Mouse (Mus musculus) CH12.LX (cell line): ENCODE results near the gene Afg3l1. TPM values are rescaled to one million over a fixed set of nuclear protein-coding genes. Genes with fewer than 3 reads are reported as not detected.

Experiments used
- DNase-seq: peaks from one replicate; pipeline ENCODE4 v3.0.0-alpha.2; 2013; ENCODE audit errors: extremely low read depth
- H3K27ac ChIP-seq: 2 replicates; pipeline ENCODE4 v1.5.1; 2012; ENCODE audit warnings: low read depth, mild to moderate bottlenecking, control low read depth, moderate library complexity; ENCODE audit not compliant: insufficient read depth
- H3K27me3 ChIP-seq: replicated peaks from 2 replicates; pipeline ENCODE3; 2012; ENCODE audit warnings: inconsistent platforms
- H3K36me3 ChIP-seq, 2 experiments: replicated peaks in 1 of 2; 2 replicates each; pipeline versions ENCODE3 to v1.6.1; 2012; ENCODE audit warnings: inconsistent platforms in 1 of 2, low read length in 1 of 2, mild to moderate bottlenecking in 1 of 2, mixed read lengths in 1 of 2, moderate library complexity in 1 of 2; ENCODE audit not compliant: control insufficient read depth in 1 of 2, insufficient read depth in 1 of 2
- H3K4me1 ChIP-seq, 2 experiments: 2 replicates each; pipeline ENCODE4 v1.6.1; 2012; ENCODE audit warnings: inconsistent platforms in 1 of 2, moderate library complexity in 1 of 2; ENCODE audit not compliant: insufficient read depth in 2 of 2, control insufficient read depth in 1 of 2
- H3K4me2 ChIP-seq: 2 replicates; pipeline ENCODE4 v1.6.1; 2012; ENCODE audit warnings: low read depth, mild to moderate bottlenecking, control low read depth; ENCODE audit not compliant: poor library complexity, insufficient read depth, severe bottlenecking
- H3K4me3 ChIP-seq, 3 experiments: fragments of 150-350 bp in 1 of 3; sonication (generic) in 1 of 3; replicated peaks in 1 of 3; 2 replicates each; pipeline versions ENCODE3 to v1.5.1; 2011 to 2012; ENCODE audit warnings: low read depth in 2 of 3, low read length in 2 of 3, mild to moderate bottlenecking in 2 of 3, moderate library complexity in 2 of 3, control low read depth in 1 of 3, improper control_type of control experiment in 1 of 3, inconsistent platforms in 1 of 3, mixed read lengths in 1 of 3; ENCODE audit not compliant: poor library complexity in 1 of 3
- H3K79me2 ChIP-seq: replicated peaks from 2 replicates; pipeline ENCODE4 v1.6.1; 2012; ENCODE audit warnings: mild to moderate bottlenecking, moderate library complexity; ENCODE audit not compliant: control insufficient read depth, poor library complexity, insufficient read depth, severe bottlenecking; ENCODE audit errors: extremely low read depth
- H3K9ac ChIP-seq: 2 replicates; pipeline ENCODE4 v1.6.1; 2012; ENCODE audit warnings: low read depth, mild to moderate bottlenecking, control low read depth, moderate library complexity; ENCODE audit not compliant: insufficient read depth
- H3K9me3 ChIP-seq: replicated peaks from 2 replicates; pipeline ENCODE3; 2012; ENCODE audit warnings: low read length, inconsistent platforms, mixed read lengths
- BHLHE40 ChIP-seq: IDR thresholded peaks from 2 replicates; pipeline ENCODE4 v1.6.1; 2011; ENCODE audit warnings: mild to moderate bottlenecking, low read depth, low read length, improper control_type of control experiment
- CHD1 ChIP-seq: IDR thresholded peaks from 2 replicates; pipeline ENCODE4 v1.6.1; 2012; ENCODE audit warnings: low read depth, low read length, improper control_type of control experiment, inconsistent platforms
- CHD2 ChIP-seq: IDR thresholded peaks from 2 replicates; pipeline ENCODE4 v1.6.1; 2011; ENCODE audit warnings: low read length, improper control_type of control experiment
- CTCF ChIP-seq, 2 experiments: IDR thresholded peaks in 1 of 2; conservative IDR thresholded peaks in 1 of 2; 2 replicates each; pipeline ENCODE4 v1.5.1; 2011 to 2012; ENCODE audit warnings: low read depth in 2 of 2, low read length in 2 of 2, improper control_type of control experiment in 1 of 2, inconsistent platforms in 1 of 2, mild to moderate bottlenecking in 1 of 2, moderate library complexity in 1 of 2
- E2F4 ChIP-seq: IDR thresholded peaks from 2 replicates; pipeline ENCODE4 v1.6.1; 2011; ENCODE audit warnings: low read depth, low read length, improper control_type of control experiment; ENCODE audit not compliant: insufficient replicate concordance
- ELF1 ChIP-seq: IDR thresholded peaks from 2 replicates; pipeline ENCODE4 v1.6.1; 2014; ENCODE audit warnings: low read depth, mild to moderate bottlenecking, inconsistent platforms, low read length, improper control_type of control experiment
- EP300 ChIP-seq: IDR thresholded peaks from 2 replicates; pipeline ENCODE4 v1.6.1; 2011; ENCODE audit warnings: low read length, improper control_type of control experiment
- ETS1 ChIP-seq: conservative IDR thresholded peaks from 2 replicates; pipeline ENCODE4 v1.6.1; 2012; ENCODE audit warnings: low read depth, mild to moderate bottlenecking, inconsistent platforms, low read length, improper control_type of control experiment, moderate library complexity
- GABPA ChIP-seq: IDR thresholded peaks from 2 replicates; pipeline ENCODE4 v1.6.1; 2012; ENCODE audit warnings: low read depth, low read length, improper control_type of control experiment, inconsistent platforms; ENCODE audit not compliant: insufficient replicate concordance
- HCFC1 ChIP-seq: IDR thresholded peaks from 2 replicates; pipeline ENCODE4 v1.6.1; 2012; ENCODE audit warnings: low read depth, mild to moderate bottlenecking, inconsistent platforms, low read length, improper control_type of control experiment
- IRF4 ChIP-seq: IDR thresholded peaks from 2 replicates; pipeline ENCODE4 v1.6.1; 2014; ENCODE audit warnings: low read depth, mild to moderate bottlenecking, inconsistent platforms, low read length, improper control_type of control experiment
- JUN ChIP-seq: IDR thresholded peaks from 2 replicates; pipeline ENCODE4 v1.6.1; 2011; ENCODE audit warnings: low read depth, mild to moderate bottlenecking, low read length, improper control_type of control experiment, moderate library complexity; ENCODE audit not compliant: insufficient read depth
- JUND ChIP-seq: conservative IDR thresholded peaks from 2 replicates; pipeline ENCODE4 v1.6.1; 2011; ENCODE audit warnings: low read depth, low read length, improper control_type of control experiment
- KAT2A ChIP-seq: IDR thresholded peaks from 2 replicates; pipeline ENCODE4 v1.6.1; 2012; ENCODE audit warnings: low read length, improper control_type of control experiment, inconsistent platforms; ENCODE audit not compliant: insufficient replicate concordance
- MAFK ChIP-seq: IDR thresholded peaks from 2 replicates; pipeline ENCODE4 v1.6.1; 2011; ENCODE audit warnings: low read length, improper control_type of control experiment; ENCODE audit not compliant: insufficient replicate concordance
- MAX ChIP-seq: IDR thresholded peaks from 2 replicates; pipeline ENCODE4 v1.6.1; 2011; ENCODE audit warnings: low read length, improper control_type of control experiment
- MAZ ChIP-seq: IDR thresholded peaks from 2 replicates; pipeline ENCODE4 v1.6.1; 2012; ENCODE audit warnings: low read depth, mild to moderate bottlenecking, inconsistent platforms, low read length, improper control_type of control experiment, moderate library complexity
- MEF2A ChIP-seq: IDR thresholded peaks from 2 replicates; pipeline ENCODE4 v1.6.1; 2014; ENCODE audit warnings: low read depth, mild to moderate bottlenecking, inconsistent platforms, low read length, improper control_type of control experiment, borderline replicate concordance
- MXI1 ChIP-seq: IDR thresholded peaks from 2 replicates; pipeline ENCODE4 v1.6.1; 2011; ENCODE audit warnings: mild to moderate bottlenecking, low read depth, low read length, improper control_type of control experiment
- MYC ChIP-seq: IDR thresholded peaks from 2 replicates; pipeline ENCODE4 v1.6.1; 2011; ENCODE audit warnings: low read depth, mild to moderate bottlenecking, improper control_type of control experiment, low read length
- NELFE ChIP-seq: IDR thresholded peaks from 2 replicates; pipeline ENCODE4 v1.6.1; 2011; ENCODE audit warnings: low read depth, low read length, improper control_type of control experiment
- NRF1 ChIP-seq: IDR thresholded peaks from 2 replicates; pipeline ENCODE4 v1.6.1; 2014; ENCODE audit warnings: low read depth, mild to moderate bottlenecking, inconsistent platforms, low read length, improper control_type of control experiment, moderate library complexity
- PAX5 ChIP-seq: IDR thresholded peaks from 2 replicates; pipeline ENCODE4 v1.6.1; 2012; ENCODE audit warnings: low read length, inconsistent platforms, mixed read lengths
- POLR2A ChIP-seq: IDR thresholded peaks from 2 replicates; pipeline ENCODE4 v1.6.1; 2011; ENCODE audit warnings: low read depth, mild to moderate bottlenecking, improper control_type of control experiment, low read length
- POLR2AphosphoS2 ChIP-seq: IDR thresholded peaks from 2 replicates; pipeline ENCODE4 v1.6.1; 2011; ENCODE audit warnings: low read depth, low read length, improper control_type of control experiment
- RAD21 ChIP-seq: IDR thresholded peaks from 2 replicates; pipeline ENCODE4 v1.6.1; 2011; ENCODE audit warnings: low read depth, mild to moderate bottlenecking, low read length, improper control_type of control experiment, moderate library complexity
- RCOR1 ChIP-seq: conservative IDR thresholded peaks from 2 replicates; pipeline ENCODE4 v1.6.1; 2012; ENCODE audit warnings: low read depth, mild to moderate bottlenecking, inconsistent platforms, low read length, improper control_type of control experiment
- SIN3A ChIP-seq: IDR thresholded peaks from 2 replicates; pipeline ENCODE4 v1.6.1; 2012; ENCODE audit warnings: low read length, improper control_type of control experiment, inconsistent platforms
- SMC3 ChIP-seq: IDR thresholded peaks from 2 replicates; pipeline ENCODE4 v1.6.1; 2011; ENCODE audit warnings: low read depth, low read length, improper control_type of control experiment
- TBP ChIP-seq: conservative IDR thresholded peaks from 2 replicates; pipeline ENCODE4 v1.6.1; 2011; ENCODE audit warnings: low read depth, low read length, improper control_type of control experiment
- TCF12 ChIP-seq: IDR thresholded peaks from 2 replicates; pipeline ENCODE4 v1.6.1; 2014; ENCODE audit warnings: low read depth, mild to moderate bottlenecking, inconsistent platforms, low read length, improper control_type of control experiment
- UBTF ChIP-seq: IDR thresholded peaks from 2 replicates; pipeline ENCODE4 v1.6.1; 2012; ENCODE audit warnings: low read depth, mild to moderate bottlenecking, inconsistent platforms, low read length, improper control_type of control experiment, moderate library complexity
- USF1 ChIP-seq: IDR thresholded peaks from 2 replicates; pipeline ENCODE4 v1.6.1; 2014; ENCODE audit warnings: low read depth, mild to moderate bottlenecking, inconsistent platforms, low read length, improper control_type of control experiment
- USF2 ChIP-seq: conservative IDR thresholded peaks from 2 replicates; pipeline ENCODE4 v1.6.1; 2011; ENCODE audit warnings: low read depth, low read length, improper control_type of control experiment
- ZC3H11A ChIP-seq: IDR thresholded peaks from 2 replicates; pipeline ENCODE4 v1.6.1; 2012; ENCODE audit warnings: low read depth, mild to moderate bottlenecking, inconsistent platforms, low read length, improper control_type of control experiment
- ZKSCAN1 ChIP-seq: IDR thresholded peaks from 2 replicates; pipeline ENCODE4 v1.6.1; 2012; ENCODE audit warnings: low read depth, inconsistent platforms, low read length, improper control_type of control experiment, borderline replicate concordance
- ZMIZ1 ChIP-seq: IDR thresholded peaks from 2 replicates; pipeline ENCODE4 v1.6.1; 2012; ENCODE audit warnings: low read depth, mild to moderate bottlenecking, inconsistent platforms, low read length, improper control_type of control experiment
- ZNF384 ChIP-seq: IDR thresholded peaks from 2 replicates; pipeline ENCODE4 v1.6.1; 2012; ENCODE audit warnings: low read depth, low read length, improper control_type of control experiment, inconsistent platforms
- dilution Hi-C: fragments of 300-500 bp; cut with MboI; formaldehyde crosslinking; loops from 2 replicates; pipeline ENCODE4 v1.14.3; 2020; ENCODE audit warnings: low sequenced_read_pairs; ENCODE audit not compliant: extremely low pct_unique_long_range_greater_than_20kb, extremely low pct_ligation_motif_present
- in situ Hi-C: fragments of 300-500 bp; cut with MboI; formaldehyde crosslinking; loops from 3 replicates; pipeline ENCODE4 v1.14.3; 2019; ENCODE audit warnings: low sequenced_read_pairs, low pct_ligation_motif_present, low pct_unique_long_range_greater_than_20kb, mixed read lengths
- polyA plus RNA-seq: library from polyadenylated mRNA; unstranded; fragments of >175 nt; gene quantifications from 2 replicates; pipeline ENCODE4 v1.2.1, GENCODE M21; 2012; ENCODE audit warnings: low read depth; ENCODE audit not compliant: insufficient read length
- total RNA-seq, 2 experiments: library from RNA; depleted of rRNA; stranded (reverse); fragments of 300-350 nt in 1 of 2; fragments of >200 nt in 1 of 2; gene quantifications; 2 replicates each; pipeline ENCODE4 v1.2.3; 2012 to 2014

Afg3l1 gene
- total and polyA plus RNA-seq, 3 experiments, result 20.3 to 47.6 (median 36.0) TPM

DNA sequence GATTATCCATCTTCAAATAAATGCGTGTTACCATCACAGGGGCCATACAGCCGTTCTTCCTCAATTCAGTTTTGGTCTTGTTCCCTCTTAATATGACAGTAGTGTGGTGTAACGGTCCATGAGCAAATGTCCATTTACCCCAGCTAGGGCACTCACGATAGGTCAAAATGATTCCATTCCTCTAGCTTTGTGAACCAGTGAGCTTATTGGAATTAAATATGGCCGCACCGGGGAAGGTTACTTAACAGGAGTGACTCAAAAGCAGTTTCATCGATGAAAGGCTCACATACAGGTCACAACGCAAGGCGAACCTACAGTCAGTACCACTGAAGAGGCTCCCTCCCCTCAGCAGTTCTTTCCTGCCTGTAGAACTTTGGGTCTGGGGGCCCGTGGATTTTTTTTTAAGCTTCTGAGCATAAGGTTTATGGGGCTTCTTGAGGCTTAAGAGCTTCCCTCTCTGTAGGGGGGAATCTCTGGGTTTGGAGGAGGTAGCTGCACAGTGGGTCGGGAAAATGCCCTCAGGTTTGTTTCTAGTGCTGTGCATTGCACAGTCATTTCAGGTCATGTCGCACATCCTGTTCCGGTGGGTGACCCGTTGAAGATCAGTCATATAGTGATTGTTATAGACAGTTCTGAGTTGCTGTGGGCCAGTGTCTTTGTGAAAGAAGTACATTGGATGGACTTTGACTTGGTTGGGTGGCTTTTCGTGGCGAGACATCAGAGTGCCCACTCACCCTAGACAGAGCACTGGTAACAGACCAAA, 934 bp downstream of the Afg3l1 start:
- TF ChIP-seq MYC (no peak), ETS1 (peak; percentile 52; the same call in 1 of the 2 replicates), ZMIZ1 (no peak), CHD1 (no peak; the same call in 1 of the 2 replicates), IRF4 (peak; percentile 93), PAX5 (no peak), POLR2A (no peak; the same call in 1 of the 2 replicates), MEF2A (no peak), CHD2 (no peak), UBTF (no peak), E2F4 (no peak), USF2 (no peak), RCOR1 (no peak), NRF1 (no peak), TBP (no peak), JUND (peak; percentile 91), POLR2AphosphoS2 (no peak), KAT2A (no peak), RAD21 (no peak), MAX (peak; percentile 4; the same call in 1 of the 2 replicates), GABPA (no peak), ZC3H11A (no peak), MXI1 (peak; percentile 64; the same call in 1 of the 2 replicates), MAZ (0 out of 2 replicates have a peak, but pooled peaks have one; percentile 34), MAFK (no peak), ZKSCAN1 (no peak), ZNF384 (no peak), CTCF (conservative IDR thresholded peaks at IDR 0.05 in 1 of 2, IDR thresholded peaks at IDR 0.05 in 1 of 2; ENCODE audit: low read depth in 2 of 2, low read length in 2 of 2) (no peak), ELF1 (no peak), BHLHE40 (peak; percentile 40; the same call in 1 of the 2 replicates), SIN3A (peak; percentile 86), TCF12 (peak; percentile 37; the same call in 1 of the 2 replicates), JUN (peak; percentile 77), EP300 (peak; percentile 79), NELFE (peak; percentile 26; the same call in 1 of the 2 replicates), HCFC1 (peak; percentile 50), SMC3 (no peak), USF1 (no peak)
- dilution Hi-C loops, result no loop called here
- no peaks in the 10 kb centered on the region for H3K27me3 ChIP-seq
- peak overlapping the region; percentile 40 for H3K4me2 ChIP-seq
- peaks cover 13 to 24% of the 10 kb centered on the region in 2 experiments for H3K4me1 ChIP-seq
- H3K27ac ChIP-seq, result peak overlapping the region; percentile 83
- H3K36me3 ChIP-seq, result peaks cover 22 to 35% of the 10 kb centered on the region in 2 experiments
- peak; percentile 75 for DNase-seq
- no peaks in the 10 kb centered on the region for H3K9me3 ChIP-seq
- H3K4me3 ChIP-seq, result peak overlapping the region; percentile 80 to 100 (median 86)
- peak overlapping the region; percentile 93 for H3K9ac ChIP-seq
- peaks cover 27% of the 10 kb centered on the region for H3K79me2 ChIP-seq
- in situ Hi-C loops, result no loop called here
